Mouse (Mus musculus): ENCODE results near the gene Med26. TPM values are rescaled to one million over a fixed set of nuclear protein-coding genes. Genes with fewer than 3 reads are reported as not detected.

The Med26 gene
- 18.2 and 19.9 TPM in 2 replicates for polyA plus RNA-seq (2015; fragmentation: Nextera tagmentation; extraction: Ambion mirVana)

DNA sequence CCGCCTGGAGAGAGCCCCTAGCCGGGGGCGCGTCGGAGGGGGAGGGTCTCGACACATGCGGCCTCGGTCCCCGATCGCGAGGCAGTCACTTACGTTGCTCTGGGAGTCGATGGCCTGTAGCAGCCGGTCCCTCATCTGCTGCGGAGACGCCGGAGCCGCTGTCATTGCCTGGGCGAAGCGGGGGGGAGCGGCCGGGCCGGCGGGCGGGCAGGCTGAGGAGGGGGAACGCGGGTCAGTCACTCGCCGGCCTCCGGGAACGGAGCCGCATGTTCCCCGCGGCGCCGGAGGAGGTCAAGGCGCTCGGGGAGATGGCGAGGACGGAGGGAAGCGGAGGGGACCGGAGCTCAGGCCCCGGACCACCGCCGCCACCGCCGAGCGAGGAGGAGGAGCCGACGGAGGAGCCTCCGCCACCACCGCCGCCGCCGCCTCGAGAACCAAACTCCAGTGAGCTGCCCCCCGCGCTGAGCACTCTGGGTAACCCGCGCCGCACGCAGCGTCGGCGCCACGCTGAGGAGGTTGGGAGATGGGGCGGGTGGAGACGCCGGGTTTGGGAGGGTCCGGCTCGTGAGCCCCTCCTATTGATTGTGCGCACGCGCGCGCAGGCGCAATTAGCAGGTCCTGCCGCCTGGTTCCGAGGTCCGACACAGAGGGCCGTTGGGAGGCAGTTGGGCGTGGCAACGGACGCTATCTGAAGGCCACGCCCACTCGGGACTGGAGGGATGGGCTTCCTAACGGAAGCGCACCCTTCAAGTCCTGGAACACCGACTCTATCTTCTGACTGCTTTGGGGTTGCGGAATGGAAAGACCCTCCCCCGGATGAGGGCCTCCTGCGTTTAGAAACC, at the start of gene Med26:
Med26 (minus strand) TSS at position 469 of the 842 bp plus-strand sequence.
- peak within 1 kb of the TSS; percentile 96 for H3K9ac ChIP-seq (replicated peaks)
- peak; percentile 95 for ATAC-seq (replicated peaks)
- peaks cover 44% of the 10 kb centered on the region for H3K4me1 ChIP-seq
- H3K27me3 ChIP-seq = no peaks in the 10 kb centered on the region
- H3K36me3 ChIP-seq = no peaks in the 10 kb centered on the region; the same call in 1 of the 2 replicates
- under 1% methylated on average over 81 of the region's 92 CpGs for WGBS
- H3K9me3 ChIP-seq = no peaks in the 10 kb centered on the region
- H3K4me3 ChIP-seq = peak within 1 kb of the TSS; percentile 95
- peak within 1 kb of the TSS; percentile 95 for H3K4me2 ChIP-seq (replicated peaks)
- peak within 1 kb of the TSS; percentile 92 for H3K27ac ChIP-seq (replicated peaks)

DNA sequence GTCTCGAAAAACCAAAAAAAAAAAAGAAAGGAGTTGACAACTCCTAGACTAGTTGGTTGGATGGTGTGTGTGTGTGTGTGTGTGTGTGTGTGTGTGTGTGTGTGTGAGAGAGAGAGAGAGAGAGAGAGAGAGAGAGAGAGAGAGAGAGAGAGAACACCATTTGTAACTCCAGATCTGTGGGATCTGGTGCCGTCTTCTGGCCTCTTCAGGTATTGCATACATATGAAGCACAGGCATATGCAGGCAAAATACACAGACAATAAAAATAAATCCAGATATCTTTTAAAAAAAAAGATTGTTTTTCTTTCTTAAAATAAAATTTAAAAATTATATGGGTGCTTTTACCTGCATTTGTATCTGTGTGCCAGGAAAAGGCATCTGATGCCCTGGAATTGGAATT, 42.1 kb upstream of the Med26 start:
- H3K9ac ChIP-seq (replicated peaks) = no peak overlapping the region
- no peak overlapping the region for H3K27ac ChIP-seq (replicated peaks)
- peaks cover 5% of the 10 kb centered on the region; the same call in 1 of the 2 replicates for H3K4me1 ChIP-seq
- no peak overlapping the region for H3K4me3 ChIP-seq
- no peaks in the 10 kb centered on the region for H3K36me3 ChIP-seq
- no peaks in the 10 kb centered on the region for H3K9me3 ChIP-seq
- WGBS = 52% methylated on average over 2 of the region's 2 CpGs
- H3K27me3 ChIP-seq = no peaks in the 10 kb centered on the region
- H3K4me2 ChIP-seq (replicated peaks) = no peak overlapping the region
- ATAC-seq (replicated peaks) = no peak

DNA sequence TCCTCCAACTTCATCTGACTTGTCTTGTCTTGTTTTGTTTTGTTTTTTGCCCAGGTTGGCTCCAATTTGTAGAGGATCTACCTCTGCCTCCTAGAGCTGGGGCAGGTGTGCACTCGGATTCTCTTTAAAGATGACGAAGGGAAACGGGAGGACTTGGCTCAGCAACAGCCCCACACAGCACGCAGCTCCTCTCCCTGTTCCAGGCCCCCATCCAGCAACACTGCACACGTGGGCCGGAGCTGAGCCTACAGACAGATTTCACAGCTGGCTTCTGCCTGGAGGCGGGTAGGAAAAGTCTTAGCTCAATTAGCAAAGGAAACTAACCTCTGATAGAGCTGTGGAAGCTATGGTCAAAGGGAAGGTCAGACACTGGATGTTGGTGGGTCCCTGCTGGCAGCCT, 41.2 kb upstream of the Med26 start:
- Histone ChIP-seq H3K9ac (replicated peaks) (no peak overlapping the region), H3K36me3 (no peaks in the 10 kb centered on the region), H3K27ac (replicated peaks) (no peak overlapping the region), H3K4me2 (replicated peaks) (no peak overlapping the region), H3K4me1 (peaks cover 5% of the 10 kb centered on the region; the same call in 1 of the 2 replicates), H3K9me3 (no peaks in the 10 kb centered on the region), H3K27me3 (no peaks in the 10 kb centered on the region), H3K4me3 (no peak overlapping the region)
- WGBS = 81% methylated on average over 7 of the region's 7 CpGs
- no peak for ATAC-seq (replicated peaks)

DNA sequence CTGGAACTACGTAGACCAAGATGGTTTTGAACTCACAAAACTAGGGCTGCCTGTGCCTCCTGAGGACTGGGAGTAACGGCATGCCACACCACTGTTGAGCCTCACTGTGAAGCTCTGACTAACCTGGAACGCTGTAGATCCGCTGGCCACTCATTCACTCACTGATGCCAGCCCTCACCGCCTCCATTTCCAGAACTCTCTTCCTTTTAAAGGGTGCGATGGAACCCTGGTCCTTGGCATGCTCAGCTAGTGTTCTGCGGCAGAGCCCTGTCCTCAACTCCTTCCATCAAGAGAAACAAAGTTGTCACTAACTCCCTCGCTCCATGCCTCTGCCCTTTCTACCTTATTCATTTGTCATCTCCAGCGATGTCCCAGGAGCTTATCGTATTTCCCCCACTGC, 40.8 kb upstream of the Med26 start:
- no peak for ATAC-seq (replicated peaks)
- 92% methylated on average over 10 of the region's 10 CpGs for WGBS
- Histone ChIP-seq H3K36me3 (no peaks in the 10 kb centered on the region), H3K9me3 (no peaks in the 10 kb centered on the region), H3K4me1 (peaks cover 5% of the 10 kb centered on the region; the same call in 1 of the 2 replicates), H3K4me2 (replicated peaks) (no peak overlapping the region), H3K9ac (replicated peaks) (no peak overlapping the region), H3K27me3 (no peaks in the 10 kb centered on the region), H3K4me3 (no peak overlapping the region), H3K27ac (replicated peaks) (no peak overlapping the region)

DNA sequence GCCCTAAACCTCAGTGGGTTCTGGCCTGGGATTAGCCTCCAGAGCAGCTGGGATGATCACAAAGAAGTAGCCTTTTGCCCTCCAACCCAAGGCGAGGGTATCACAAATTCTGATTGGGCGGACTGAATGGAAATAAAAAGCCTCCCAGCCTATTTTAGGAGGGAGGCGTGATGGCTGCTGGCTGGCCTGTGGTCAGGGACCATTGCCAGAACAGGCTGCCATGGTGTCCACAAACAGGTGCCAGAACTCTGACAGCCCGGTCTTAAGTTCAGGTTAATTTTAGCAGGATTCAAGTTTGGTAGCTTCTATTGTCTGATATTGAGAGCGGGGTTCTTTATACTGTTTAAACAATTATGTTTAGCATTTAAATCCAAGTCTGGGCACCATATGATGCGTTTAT, 39.7 kb upstream of the Med26 start:
- no peak overlapping the region for H3K9ac ChIP-seq (replicated peaks)
- H3K4me2 ChIP-seq (replicated peaks) = no peak overlapping the region
- no peaks in the 10 kb centered on the region for H3K9me3 ChIP-seq
- peaks cover 5% of the 10 kb centered on the region; the same call in 1 of the 2 replicates for H3K4me1 ChIP-seq
- no peak overlapping the region for H3K27ac ChIP-seq (replicated peaks)
- no peaks in the 10 kb centered on the region for H3K36me3 ChIP-seq
- no peak for ATAC-seq (replicated peaks)
- H3K27me3 ChIP-seq = no peaks in the 10 kb centered on the region
- H3K4me3 ChIP-seq = no peak overlapping the region
- 55% methylated on average over 6 of the region's 6 CpGs for WGBS

DNA sequence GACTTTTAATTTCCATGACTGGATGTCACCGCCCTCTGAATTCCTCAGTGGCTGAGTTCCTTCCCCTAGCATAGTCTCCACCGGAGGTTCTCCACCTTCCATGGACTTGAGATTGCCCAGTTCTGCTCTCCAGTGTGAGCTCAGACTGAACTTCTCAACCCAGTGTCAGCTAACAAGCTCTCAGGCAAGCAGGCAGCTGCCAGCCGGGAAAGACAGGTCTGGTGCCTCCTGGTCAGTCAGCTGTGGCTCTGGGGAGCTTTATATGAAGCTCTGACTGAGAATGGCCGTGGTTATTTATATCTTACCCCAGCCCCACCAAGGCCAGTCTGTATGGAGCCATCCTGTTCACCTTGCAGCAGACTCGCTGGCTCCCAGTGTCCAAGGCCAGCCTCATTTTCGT, 36.3 kb upstream of the Med26 start:
- Histone ChIP-seq H3K27me3 (no peaks in the 10 kb centered on the region), H3K4me2 (replicated peaks) (no peak overlapping the region), H3K27ac (replicated peaks) (no peak overlapping the region), H3K4me1 (peaks cover 5% of the 10 kb centered on the region; the same call in 1 of the 2 replicates), H3K9me3 (no peaks in the 10 kb centered on the region), H3K36me3 (peaks cover 3% of the 10 kb centered on the region; the same call in 1 of the 2 replicates), H3K4me3 (no peak overlapping the region), H3K9ac (replicated peaks) (no peak overlapping the region)
- ATAC-seq (replicated peaks) = no peak
- 84% methylated on average over 6 of the region's 6 CpGs for WGBS

DNA sequence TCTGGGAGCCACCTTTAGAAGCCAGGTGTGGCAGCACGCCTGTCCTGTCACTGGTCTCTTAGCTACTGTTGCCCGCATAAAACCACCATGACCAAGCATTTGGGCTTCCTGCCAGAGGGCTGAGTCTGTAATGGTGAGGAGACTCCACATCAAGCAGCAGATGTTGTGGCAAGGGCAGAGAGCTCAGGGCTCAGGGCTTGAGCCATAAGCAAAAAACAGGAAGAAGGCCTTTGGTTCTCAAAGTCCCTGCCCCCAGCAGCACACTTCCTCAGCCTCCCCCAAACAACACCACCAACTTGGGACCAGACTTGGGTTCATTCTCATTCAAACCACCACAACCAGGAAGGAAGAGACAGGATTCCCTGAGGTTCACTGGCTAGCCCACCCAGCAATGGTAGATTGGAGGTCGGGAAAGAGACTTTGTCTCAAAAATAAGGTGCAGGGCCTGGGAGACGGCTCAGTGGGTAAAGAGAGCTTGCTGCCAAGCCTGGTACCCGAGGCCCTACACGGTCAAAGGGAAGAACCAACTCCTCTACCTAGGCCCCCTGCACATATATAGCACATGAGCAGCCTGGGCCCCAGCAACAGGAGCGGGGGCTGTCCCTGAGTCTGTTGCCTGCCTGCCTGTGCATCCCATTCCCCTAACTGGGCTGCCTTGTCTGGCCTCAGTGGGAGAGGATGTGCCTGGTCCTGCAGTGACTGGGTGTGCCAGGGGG, 35.1 kb upstream of the Med26 start:
- Histone ChIP-seq H3K4me2 (replicated peaks) (no peak overlapping the region), H3K27me3 (no peaks in the 10 kb centered on the region), H3K27ac (replicated peaks) (no peak overlapping the region), H3K4me3 (no peak overlapping the region), H3K36me3 (peaks cover 3% of the 10 kb centered on the region; the same call in 1 of the 2 replicates), H3K9me3 (no peaks in the 10 kb centered on the region), H3K9ac (replicated peaks) (no peak overlapping the region), H3K4me1 (peaks cover 5% of the 10 kb centered on the region; the same call in 1 of the 2 replicates)
- 87% methylated on average over 7 of the region's 7 CpGs for WGBS
- no peak for ATAC-seq (replicated peaks)

DNA sequence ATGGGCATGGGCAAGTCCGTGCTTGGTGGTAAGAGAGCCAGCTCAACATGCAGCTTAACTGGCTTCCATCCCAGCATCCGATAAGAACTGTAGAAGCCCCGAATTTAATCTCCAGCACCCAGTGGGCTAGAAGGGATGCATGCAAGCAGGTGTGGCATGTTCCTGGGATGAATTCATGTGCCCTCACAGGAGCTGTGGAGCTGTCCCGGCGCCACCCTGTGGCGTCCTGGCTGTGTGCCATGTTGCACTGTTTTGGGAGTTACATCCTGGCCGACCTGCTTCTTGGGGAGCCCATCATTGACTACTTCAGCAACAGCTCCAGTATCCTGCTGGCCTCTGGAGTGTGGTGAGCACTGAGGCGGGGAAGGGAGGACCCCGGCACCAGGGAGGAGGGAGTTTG, 31.3 kb upstream of the Med26 start:
- Histone ChIP-seq H3K9me3 (no peaks in the 10 kb centered on the region), H3K4me1 (no peaks in the 10 kb centered on the region), H3K27ac (replicated peaks) (no peak overlapping the region), H3K36me3 (peaks cover 3% of the 10 kb centered on the region; the same call in 1 of the 2 replicates), H3K9ac (replicated peaks) (no peak overlapping the region), H3K4me2 (replicated peaks) (no peak overlapping the region), H3K27me3 (no peaks in the 10 kb centered on the region), H3K4me3 (no peak overlapping the region)
- WGBS = 71% methylated on average over 9 of the region's 9 CpGs
- no peak for ATAC-seq (replicated peaks)

DNA sequence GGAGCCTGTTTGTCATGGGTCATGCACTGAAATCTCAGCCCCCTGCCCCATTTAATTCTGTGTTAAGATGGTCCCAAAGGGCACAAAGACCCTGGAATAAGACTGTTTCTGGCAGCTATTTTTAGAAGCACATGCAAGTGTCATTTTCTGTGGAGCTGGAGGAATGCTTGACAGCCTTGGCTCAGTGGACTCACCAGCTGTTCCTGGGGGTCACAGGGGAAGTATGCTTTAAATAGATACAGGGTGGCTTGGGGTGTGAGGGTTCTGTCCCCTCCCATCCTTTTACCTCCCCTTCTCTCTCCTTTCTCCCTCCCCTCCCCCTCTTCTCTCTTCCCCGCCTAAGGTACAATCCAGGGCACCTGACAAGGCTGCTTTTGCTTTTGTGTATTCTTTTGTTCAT, 29.9 kb upstream of the Med26 start:
- no peak overlapping the region for H3K9ac ChIP-seq (replicated peaks)
- H3K36me3 ChIP-seq = peaks cover 3% of the 10 kb centered on the region; the same call in 1 of the 2 replicates
- no peaks in the 10 kb centered on the region for H3K9me3 ChIP-seq
- WGBS = 43% methylated on average over 1 of the region's 1 CpGs
- H3K4me1 ChIP-seq = peaks cover 9% of the 10 kb centered on the region
- H3K27me3 ChIP-seq = no peaks in the 10 kb centered on the region
- no peak overlapping the region for H3K27ac ChIP-seq (replicated peaks)
- H3K4me2 ChIP-seq (replicated peaks) = no peak overlapping the region
- no peak overlapping the region for H3K4me3 ChIP-seq
- ATAC-seq (replicated peaks) = no peak

DNA sequence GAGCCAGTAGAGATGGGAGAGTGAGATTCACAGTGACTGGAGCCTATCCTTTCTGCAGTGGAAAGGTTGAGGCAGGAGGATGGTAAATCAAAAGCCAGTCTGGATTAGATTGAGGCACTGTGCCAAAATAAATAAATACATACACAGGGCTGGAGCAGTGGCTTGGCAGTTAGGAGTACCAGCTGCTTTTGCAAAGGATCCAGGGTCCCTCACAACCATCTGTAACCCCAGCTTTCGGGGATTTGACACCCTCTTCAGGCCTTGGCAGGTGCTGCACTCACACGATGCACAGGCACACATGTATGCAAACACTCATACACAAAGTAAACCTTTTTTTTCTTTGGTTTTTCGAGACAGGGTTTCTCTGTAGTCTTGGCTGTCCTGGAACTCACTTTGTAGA, 29.2 kb upstream of the Med26 start:
- Histone ChIP-seq H3K27me3 (no peaks in the 10 kb centered on the region), H3K4me1 (peaks cover 16% of the 10 kb centered on the region), H3K36me3 (peaks cover 3% of the 10 kb centered on the region; the same call in 1 of the 2 replicates), H3K4me3 (no peak overlapping the region), H3K27ac (replicated peaks) (no peak overlapping the region), H3K4me2 (replicated peaks) (no peak overlapping the region), H3K9me3 (no peaks in the 10 kb centered on the region), H3K9ac (replicated peaks) (no peak overlapping the region)
- ATAC-seq (replicated peaks) = no peak
- WGBS = 81% methylated on average over 3 of the region's 3 CpGs

DNA sequence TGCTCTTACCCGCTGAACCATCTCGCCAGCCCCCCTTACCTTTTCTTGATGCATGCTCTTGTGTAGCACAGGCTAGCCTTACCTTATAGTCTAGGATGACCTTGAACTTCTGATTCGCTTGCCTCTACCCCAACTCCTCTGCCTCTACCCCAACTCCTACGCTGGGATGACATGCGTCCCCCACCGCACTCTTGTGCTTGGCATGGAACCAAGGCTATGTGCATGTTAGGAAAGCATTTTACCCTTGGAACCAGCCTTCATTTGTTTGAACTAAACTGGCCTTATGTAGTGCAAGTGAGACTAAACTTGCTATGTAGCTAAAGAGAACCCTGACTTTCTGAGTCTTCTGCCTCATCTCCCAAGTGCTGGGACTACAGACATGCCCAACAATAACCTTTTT, 27.8 kb upstream of the Med26 start:
- H3K9me3 ChIP-seq = no peaks in the 10 kb centered on the region
- H3K4me3 ChIP-seq = no peak overlapping the region
- H3K27ac ChIP-seq (replicated peaks) = no peak overlapping the region
- no peak for ATAC-seq (replicated peaks)
- no peak overlapping the region for H3K9ac ChIP-seq (replicated peaks)
- WGBS = 95% methylated on average over 6 of the region's 6 CpGs
- H3K4me1 ChIP-seq = peaks cover 21% of the 10 kb centered on the region
- no peaks in the 10 kb centered on the region for H3K27me3 ChIP-seq
- H3K4me2 ChIP-seq (replicated peaks) = no peak overlapping the region
- peaks cover 3% of the 10 kb centered on the region; the same call in 1 of the 2 replicates for H3K36me3 ChIP-seq

DNA sequence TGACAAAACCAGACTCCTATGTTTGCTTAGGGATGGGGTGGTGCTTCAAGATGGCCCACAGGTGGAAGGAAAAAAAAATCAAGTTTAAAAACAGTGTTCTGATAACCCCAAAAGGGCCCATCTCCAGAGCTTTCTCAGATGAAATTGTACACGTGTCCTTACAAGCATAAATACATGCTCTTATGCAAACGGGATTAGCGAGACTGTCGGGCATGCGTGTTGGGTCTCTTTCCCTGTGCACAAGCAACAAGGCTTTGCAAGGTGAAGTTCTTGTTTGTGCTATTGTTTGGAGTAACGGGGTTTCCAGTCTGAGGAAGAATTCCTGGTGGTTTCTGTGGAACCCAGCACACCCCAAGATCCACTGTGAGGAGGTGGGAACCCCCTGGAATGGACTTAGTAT, 25.4 kb upstream of the Med26 start:
- no peak overlapping the region for H3K4me2 ChIP-seq (replicated peaks)
- WGBS = 77% methylated on average over 6 of the region's 6 CpGs
- H3K9ac ChIP-seq (replicated peaks) = no peak overlapping the region; the same call in 1 of the 2 replicates
- no peak for ATAC-seq (replicated peaks)
- peaks cover 36% of the 10 kb centered on the region for H3K4me1 ChIP-seq
- no peak overlapping the region for H3K27ac ChIP-seq (replicated peaks)
- peaks cover 6% of the 10 kb centered on the region for H3K36me3 ChIP-seq
- H3K4me3 ChIP-seq = no peak overlapping the region
- no peaks in the 10 kb centered on the region for H3K9me3 ChIP-seq
- no peaks in the 10 kb centered on the region for H3K27me3 ChIP-seq
